Mouse (Mus musculus) ovary, postnatal 14 days (tissue): Measurements from ENCODE around the gene Rpgrip1.

Source experiments
- DNase-seq: peaks from one replicate; pipeline ENCODE4 v3.0.0; 2022; ENCODE audit warnings: low spot score

The Rpgrip1 gene

GRCm38 (mm10) chr14:52197156-52197878 lies 86.8 kb downstream of the Rpgrip1 start, which contains the start of gene Supt16:
Gene Supt16, minus strand, starts transcription at chr14:52197416.
- DNase-seq = peak; percentile 71

GRCm38 (mm10) chr14:52198141-52198540 lies 87.6 kb downstream of the Rpgrip1 start:
- DNase-seq = no peak

GRCm38 (mm10) chr14:52199412-52199811 lies 88.9 kb downstream of the Rpgrip1 start:
- DNase-seq = no peak
